In genomic region chr2:75661106-75661505, GRCm38 (mm10) we compare ENCODE assay signal across 8 mouse cellular contexts. TPM values are rescaled to one million over a fixed set of nuclear protein-coding genes. Genes with fewer than 3 reads are reported as not detected.
DNase-seq lines count a peak whose midpoint lies in the region; ATAC-seq and TF ChIP-seq lines count a peak whose summit lies in the region.

No protein-coding gene starts in this region.

- no peak for DNase-seq in lung, postnatal 10 days
- no peak for DNase-seq in limb, embryonic 14.5 days (ENCODE audit: low spot score)
- DNase-seq in gastrocnemius, postnatal 25 days = no peak
- DNase-seq in left cerebral cortex, postnatal 36 days (ENCODE audit: low spot score in 2 of 2) = no peak

- no peaks in the 10 kb centered on the region for H3K9me3 ChIP-seq in lung, embryonic 15.5 days
- no peaks in the 10 kb centered on the region for H3K9me3 ChIP-seq in forebrain, embryonic 13.5 days (replicated peaks)
- no peaks in the 10 kb centered on the region for H3K9me3 ChIP-seq in limb, embryonic 14.5 days (ENCODE audit: control insufficient read depth, low read length)
- no peaks in the 10 kb centered on the region for H3K9me3 ChIP-seq in stomach, embryonic 14.5 days (ENCODE audit: control insufficient read depth, low read depth, low read length)

- intact Hi-C loops in left cerebral cortex, postnatal 36 days (cut with DNase I) = loop anchor here (5.0 kb wide), 1 partner anchor 121 kb away; no protein-coding TSS in a partner anchor

- peaks cover 16% of the 10 kb centered on the region for H3K4me1 ChIP-seq in lung, embryonic 15.5 days
- peaks cover 25% of the 10 kb centered on the region for H3K4me1 ChIP-seq in forebrain, embryonic 13.5 days
- peaks cover 17% of the 10 kb centered on the region for H3K4me1 ChIP-seq in limb, embryonic 14.5 days (ENCODE audit: control insufficient read depth, insufficient read depth, low read length)
- H3K4me1 ChIP-seq in stomach, embryonic 14.5 days (ENCODE audit: control insufficient read depth, insufficient read depth, low read length) = peaks cover 13% of the 10 kb centered on the region

- peak overlapping the region; percentile 66 for H3K4me3 ChIP-seq in lung, embryonic 15.5 days
- H3K4me3 ChIP-seq in forebrain, embryonic 13.5 days = peak overlapping the region; percentile 94
- peak overlapping the region; percentile 88 for H3K4me3 ChIP-seq in limb, embryonic 14.5 days (replicated peaks; ENCODE audit: low read length)
- peak overlapping the region; percentile 86 for H3K4me3 ChIP-seq in stomach, embryonic 14.5 days (ENCODE audit: low read depth, low read length)

- no peak for ATAC-seq in lung, embryonic 15.5 days (ENCODE audit: borderline replicate concordance, extremely low read depth, low FRiP score, low TSS enrichment)
- ATAC-seq in forebrain, embryonic 13.5 days = no peak
- ATAC-seq in limb, embryonic 14.5 days (ENCODE audit: low FRiP score, low read depth) = no peak
- ATAC-seq in stomach, embryonic 14.5 days (ENCODE audit: insufficient number of reproducible peaks, insufficient read depth, low FRiP score, low read depth) = no peak
- ATAC-seq in inflammation-experienced regulatory T-cells, adult 6 months = no peak

- no peak overlapping the region for H3K27ac ChIP-seq in lung, embryonic 15.5 days
- no peak overlapping the region for H3K27ac ChIP-seq in forebrain, embryonic 13.5 days
- H3K27ac ChIP-seq in limb, embryonic 14.5 days (replicated peaks; ENCODE audit: low read depth, low read length) = no peak overlapping the region
- H3K27ac ChIP-seq in stomach, embryonic 14.5 days (ENCODE audit: low read length) = no peak overlapping the region

- no peak for TF ChIP-seq POLR2A in limb, embryonic 14.5 days (IDR thresholded peaks at IDR 0.05; ENCODE audit: borderline replicate concordance, extremely low read depth, insufficient read depth, insufficient read length)

- peaks cover 27% of the 10 kb centered on the region for H3K36me3 ChIP-seq in lung, embryonic 15.5 days
- peaks cover 31% of the 10 kb centered on the region for H3K36me3 ChIP-seq in forebrain, embryonic 13.5 days (ENCODE audit: poor library complexity, severe bottlenecking)
- H3K36me3 ChIP-seq in limb, embryonic 14.5 days (ENCODE audit: control insufficient read depth, insufficient read depth, low read length) = peaks cover 41% of the 10 kb centered on the region
- H3K36me3 ChIP-seq in stomach, embryonic 14.5 days (ENCODE audit: control insufficient read depth, insufficient read depth, low read length) = peaks cover 40% of the 10 kb centered on the region

- 20% methylated on average over 2 of the region's 2 CpGs for WGBS in lung, embryonic 15.5 days
- WGBS in forebrain, embryonic 13.5 days = 47% methylated on average over 2 of the region's 2 CpGs
- WGBS in limb, embryonic 14.5 days = 23% methylated on average over 2 of the region's 2 CpGs
- 9% methylated on average over 2 of the region's 2 CpGs for WGBS in stomach, embryonic 14.5 days

- H3K27me3 ChIP-seq in lung, embryonic 15.5 days = no peaks in the 10 kb centered on the region
- no peaks in the 10 kb centered on the region for H3K27me3 ChIP-seq in forebrain, embryonic 13.5 days
- no peaks in the 10 kb centered on the region for H3K27me3 ChIP-seq in limb, embryonic 14.5 days (ENCODE audit: control insufficient read depth, insufficient read depth, low read length)
- H3K27me3 ChIP-seq in stomach, embryonic 14.5 days (ENCODE audit: control insufficient read depth, insufficient read depth, low read length) = no peaks in the 10 kb centered on the region

- peak overlapping the region; percentile 72 for H3K4me2 ChIP-seq in lung, embryonic 15.5 days
- peak overlapping the region; percentile 76 for H3K4me2 ChIP-seq in forebrain, embryonic 13.5 days
- peak overlapping the region; percentile 89 for H3K4me2 ChIP-seq in limb, embryonic 14.5 days (replicated peaks; ENCODE audit: low read depth, low read length, severe bottlenecking)
- H3K4me2 ChIP-seq in stomach, embryonic 14.5 days (replicated peaks; ENCODE audit: low read depth, low read length) = peak overlapping the region; percentile 92

- H3K9ac ChIP-seq in lung, embryonic 15.5 days = peak overlapping the region; percentile 97
- peak overlapping the region; percentile 98 for H3K9ac ChIP-seq in forebrain, embryonic 13.5 days
- H3K9ac ChIP-seq in limb, embryonic 14.5 days (ENCODE audit: low read depth, low read length, severe bottlenecking) = peak overlapping the region; percentile 98
- peak overlapping the region; percentile 95 for H3K9ac ChIP-seq in stomach, embryonic 14.5 days (replicated peaks; ENCODE audit: low read depth, low read length)

RNA-seq across cellular contexts. Expression of gene Hnrnpa3, which starts 2.0 kb away (rescaled TPM):
- polyA plus RNA-seq in lung, embryonic 15.5 days (2015; fragmentation: Nextera tagmentation; extraction: Ambion mirVana) = 378 and 410 TPM in 2 replicates
- polyA plus RNA-seq in forebrain, embryonic 13.5 days (2015; fragmentation: Nextera tagmentation; extraction: Ambion mirVana) = 354 and 365 TPM in 2 replicates
- polyA plus RNA-seq in limb, embryonic 14.5 days (2012; rRNA removed) = 352 and 733 TPM in 2 replicates
- 231 and 233 TPM in 2 replicates for polyA plus RNA-seq in limb, embryonic 14.5 days (2014; fragmentation: Nextera tagmentation; extraction: Ambion mirVana)
- 247 and 253 TPM in 2 replicates for polyA plus RNA-seq in stomach, embryonic 14.5 days (2014; fragmentation: Nextera tagmentation; extraction: Ambion mirVana)
- total RNA-seq in gastrocnemius, postnatal 25 days (2021) = 100 to 1,000 TPM; 108 to 125 TPM
- 100 to 1,000 TPM in 2 of 3 experiments, 10 to 100 TPM in 1; 98.6 to 213 (median 185) TPM for polyA plus RNA-seq in inflammation-experienced regulatory T-cells, adult 6 months (2017; shearing (Covaris generic))
- 100 to 1,000 TPM; 260 to 274 TPM for total RNA-seq in left cerebral cortex, postnatal 36 days (2021)

RNA-seq across cellular contexts. Expression of gene Nfe2l2, which starts 43.3 kb away (rescaled TPM):
- polyA plus RNA-seq in lung, embryonic 15.5 days (2015; fragmentation: Nextera tagmentation; extraction: Ambion mirVana) = 92.9 and 99.0 TPM in 2 replicates
- 15.6 and 15.9 TPM in 2 replicates for polyA plus RNA-seq in forebrain, embryonic 13.5 days (2015; fragmentation: Nextera tagmentation; extraction: Ambion mirVana)
- polyA plus RNA-seq in limb, embryonic 14.5 days (2012; rRNA removed) = 28.3 and 32.5 TPM in 2 replicates
- 37.4 and 37.6 TPM in 2 replicates for polyA plus RNA-seq in limb, embryonic 14.5 days (2014; fragmentation: Nextera tagmentation; extraction: Ambion mirVana)
- polyA plus RNA-seq in stomach, embryonic 14.5 days (2014; fragmentation: Nextera tagmentation; extraction: Ambion mirVana) = 88.4 and 92.8 TPM in 2 replicates
- total RNA-seq in gastrocnemius, postnatal 25 days (2021) = 10 to 100 TPM; 27.6 to 29.6 TPM
- polyA plus RNA-seq in inflammation-experienced regulatory T-cells, adult 6 months (2017; shearing (Covaris generic)) = 10 to 100 TPM; 37.2 to 54.1 (median 46.1) TPM
- 10 to 100 TPM; 11.7 to 12.3 TPM for total RNA-seq in left cerebral cortex, postnatal 36 days (2021)
